Mouse (Mus musculus) thymus, adult 2 months (tissue): ENCODE data around the gene Wdr70.

ENCODE experiments used
- CTCF ChIP-seq: fragments of 200-500 bp; IDR thresholded peaks from 2 replicates; pipeline ENCODE4 v1.5.1; 2012; ENCODE audit warnings: mild to moderate bottlenecking, control low read depth, low read length, moderate library complexity, borderline replicate concordance; ENCODE audit not compliant: control insufficient read depth, poor library complexity, insufficient read depth; ENCODE audit errors: extremely low read depth
- POLR2A ChIP-seq: fragments of 200-500 bp; IDR thresholded peaks from 2 replicates; pipeline ENCODE4 v1.6.1; 2012; ENCODE audit warnings: mild to moderate bottlenecking, low read length, control low read depth, moderate library complexity; ENCODE audit not compliant: control insufficient read depth, poor library complexity, insufficient read depth; ENCODE audit errors: extremely low read depth

DNA sequence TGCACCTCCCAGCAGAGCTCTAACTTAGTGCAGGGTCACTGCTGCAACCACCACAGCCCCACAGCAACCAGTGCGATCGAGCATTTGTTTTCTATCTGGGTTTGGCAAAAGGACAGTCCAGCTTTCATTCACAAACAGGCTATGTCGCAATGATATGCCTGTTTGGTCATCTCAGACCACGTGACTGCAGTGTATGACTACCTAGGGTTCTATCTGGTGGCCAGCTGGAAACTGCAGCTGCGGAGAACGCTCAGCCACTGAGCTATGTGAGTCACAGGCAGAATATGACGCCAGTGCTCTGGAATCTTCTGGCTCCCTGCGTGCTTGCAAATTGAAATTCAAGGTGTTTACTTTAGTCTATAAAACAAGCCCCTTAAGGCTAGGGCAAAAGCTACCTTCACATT is 167.4 kb downstream of the Wdr70 start:
- TF ChIP-seq CTCF (no peak), POLR2A (no peak)
